Mouse (Mus musculus) bone marrow macrophage, adult 2 months (primary cell): ENCODE results near the gene Tmem74b.

Experiments used
- CTCF ChIP-seq: IDR thresholded peaks from 2 replicates; pipeline ENCODE4 v1.5.1; 2012; ENCODE audit warnings: low read depth, mild to moderate bottlenecking, low read length, moderate library complexity
- POLR2A ChIP-seq: IDR thresholded peaks from 2 replicates; pipeline ENCODE4 v1.6.1; 2012; ENCODE audit warnings: mild to moderate bottlenecking, low read depth, low read length, borderline replicate concordance

DNA sequence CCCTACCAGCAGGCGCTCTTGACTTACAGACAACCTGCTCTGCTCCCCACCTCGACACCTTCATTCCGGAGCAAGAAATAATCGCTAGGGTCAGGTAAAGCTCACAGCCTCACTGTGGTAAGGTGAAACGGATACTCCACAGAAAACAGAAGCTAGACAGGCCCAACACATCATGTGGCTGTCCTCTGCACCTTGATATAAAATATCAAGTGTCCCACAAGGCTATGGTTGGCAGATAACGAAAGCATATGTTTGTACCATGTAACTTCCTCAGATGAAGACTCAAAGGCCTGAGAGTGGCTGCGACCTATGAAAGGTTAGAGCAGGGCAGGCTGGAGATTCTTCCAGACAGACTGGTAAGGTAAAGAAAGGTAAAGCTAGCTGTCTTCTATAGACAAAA is 37.7 kb downstream of the Tmem74b start:
- TF ChIP-seq CTCF (no peak), POLR2A (no peak)
